Mouse (Mus musculus): ENCODE results near the gene Bdkrb2.

DNA sequence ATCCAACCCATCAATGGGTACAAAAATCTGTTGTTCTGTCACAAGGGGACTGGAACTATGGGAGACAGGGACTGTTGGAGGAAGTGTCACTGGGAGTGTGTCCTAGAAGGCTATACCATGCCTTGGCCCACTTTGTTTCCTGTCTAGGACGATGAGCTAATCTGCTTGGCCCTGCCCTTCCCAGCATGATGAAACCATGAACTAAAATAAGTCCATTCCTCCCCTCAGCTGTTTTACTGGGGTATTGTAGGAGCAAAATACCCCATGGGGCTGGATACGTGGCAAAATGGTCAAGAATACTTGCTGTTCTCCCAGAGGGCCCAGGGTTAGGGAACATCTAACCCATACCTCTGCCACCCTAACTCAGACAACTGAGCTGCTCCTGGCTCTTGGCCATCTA lies 15.0 kb upstream of the Bdkrb2 start:
- TF ChIP-seq POLR2A (IDR thresholded peaks at IDR 0.05; ENCODE audit: low read depth, low read length), result no peak
- TF ChIP-seq CTCF (IDR thresholded peaks at IDR 0.05; ENCODE audit: borderline replicate concordance, insufficient read depth, low read length), result no peak

All from embryonic fibroblast, embryonic 13.5 days (primary cell).